Mouse (Mus musculus) midbrain, embryonic 16.5 days (tissue): ENCODE results near the gene Mrps21. TPM values are rescaled to one million over a fixed set of nuclear protein-coding genes. Genes with fewer than 3 reads are reported as not detected.

Experiments used
- ATAC-seq: fragments of 200-750 bp; cut with Nextera tagmentation; 2 replicates; pipeline ENCODE4 v1.8.0; 2017; ENCODE audit warnings: moderate TSS enrichment
- H3K27ac ChIP-seq: fragments of 300-500 bp; sonication (generic); 2 replicates; pipeline ENCODE4 v1.5.1; 2014; ENCODE audit warnings: mild to moderate bottlenecking, low read length, mixed read lengths
- H3K27me3 ChIP-seq: fragments of 300-500 bp; sonication (generic); 2 replicates; pipeline ENCODE4 v1.6.1; 2014; ENCODE audit warnings: low read depth, low read length, mixed read lengths; ENCODE audit not compliant: control insufficient read depth, insufficient read depth
- H3K36me3 ChIP-seq: fragments of 300-500 bp; sonication (generic); 2 replicates; pipeline ENCODE4 v1.6.1; 2014; ENCODE audit warnings: mild to moderate bottlenecking, low read length, moderate library complexity, mixed read lengths; ENCODE audit not compliant: control insufficient read depth, insufficient read depth
- H3K4me1 ChIP-seq: fragments of 300-500 bp; sonication (generic); 2 replicates; pipeline ENCODE4 v1.6.1; 2014; ENCODE audit warnings: mild to moderate bottlenecking, low read length, mixed read lengths; ENCODE audit not compliant: control insufficient read depth, insufficient read depth
- H3K4me2 ChIP-seq: fragments of 300-500 bp; sonication (generic); 2 replicates; pipeline ENCODE4 v1.6.1; 2014; ENCODE audit warnings: mild to moderate bottlenecking, low read length, mixed read lengths
- H3K4me3 ChIP-seq: fragments of 300-500 bp; sonication (generic); 2 replicates; pipeline ENCODE4 v1.5.1; 2014; ENCODE audit warnings: low read depth, mild to moderate bottlenecking, low read length, moderate library complexity, mixed read lengths
- H3K9ac ChIP-seq: fragments of 300-500 bp; sonication (generic); 2 replicates; pipeline ENCODE4 v1.6.1; 2014; ENCODE audit warnings: low read depth, low read length, mixed read lengths
- H3K9me3 ChIP-seq: fragments of 300-500 bp; sonication (generic); replicated peaks from 2 replicates; pipeline ENCODE4 v1.6.1; 2014; ENCODE audit warnings: mild to moderate bottlenecking, low read length, mixed read lengths; ENCODE audit not compliant: control insufficient read depth, poor library complexity, severe bottlenecking
- WGBS: fragments of 180-500 bp; shearing (Covaris S2); extraction: QIAGEN DNeasy Blood & Tissue Kit; methylation state at CpG from one replicate; pipeline ENCODE4 v1.1.7; 2014; 5-methylcytosine and 5-hydroxymethylcytosine counted together
- polyA plus RNA-seq: library from polyadenylated mRNA; unstranded; fragments of >200 nt; fragmentation: Nextera tagmentation; extraction: Ambion mirVana; gene quantifications from 2 replicates; pipeline ENCODE4 v1.2.1, GENCODE M21; 2015

Mrps21 gene
- polyA plus RNA-seq, 1 experiment from 2014 or later: 247 TPM

GRCm38 (mm10) chr3:95816681-95817080 lies 54.6 kb downstream of the Mrps21 start:
- WGBS: 92% methylated on average over 3 of the region's 3 CpGs

More at GRCm38 (mm10) chr3:95816681-95817080, 54.6 kb downstream of the Mrps21 start:
- Histone ChIP-seq H3K9ac (no peak overlapping the region), H3K36me3 (no peaks in the 10 kb centered on the region), H3K4me1 (peaks cover 26% of the 10 kb centered on the region), H3K27me3 (no peaks in the 10 kb centered on the region), H3K9me3 (no peaks in the 10 kb centered on the region), H3K27ac (no peak overlapping the region), H3K4me2 (peak overlapping the region; percentile 40), H3K4me3 (peak overlapping the region; percentile 1; the same call in 1 of the 2 replicates)
- no peak for ATAC-seq

Other genes with a start within 250 kb of the Mrps21 start
- gene Ensa, start 246.5 kb downstream of the Mrps21 start, polyA plus RNA-seq: 128 and 131 TPM in 2 replicates
- 37.9 and 43.1 TPM in 2 replicates for gene Mcl1, start 212.7 kb downstream of the Mrps21 start, polyA plus RNA-seq
- gene Adamtsl4, start 183.6 kb downstream of the Mrps21 start, polyA plus RNA-seq: 0.80 and 1.0 TPM in 2 replicates
- gene Ecm1, start 131.9 kb downstream of the Mrps21 start, polyA plus RNA-seq: 10.0 and 11.5 TPM in 2 replicates
- gene Tars2, start 111.3 kb downstream of the Mrps21 start, polyA plus RNA-seq: 46.2 and 54.1 TPM in 2 replicates
- 21.0 and 24.6 TPM in 2 replicates for gene Rprd2, start 52.7 kb downstream of the Mrps21 start, polyA plus RNA-seq
- 33.0 and 35.4 TPM in 2 replicates for gene Prpf3, start 15.6 kb downstream of the Mrps21 start, polyA plus RNA-seq
- 4.8 and 5.2 TPM in 2 replicates for gene Ciart, start 10.7 kb upstream of the Mrps21 start, polyA plus RNA-seq
- 18.2 and 18.5 TPM in 2 replicates for gene BC028528, start 20.5 kb upstream of the Mrps21 start, polyA plus RNA-seq
- gene Aph1a, start 22.4 kb upstream of the Mrps21 start, polyA plus RNA-seq: 27.1 and 35.1 TPM in 2 replicates
- 7.6 and 9.2 TPM in 2 replicates for gene Car14, start 33.2 kb upstream of the Mrps21 start, polyA plus RNA-seq
- gene Anp32e, start 57.7 kb upstream of the Mrps21 start, polyA plus RNA-seq: 110 and 131 TPM in 2 replicates
- gene Plekho1, start 124.5 kb upstream of the Mrps21 start, polyA plus RNA-seq: 46.1 and 54.6 TPM in 2 replicates
- 62.0 and 64.7 TPM in 2 replicates for gene Vps45, start 186.9 kb upstream of the Mrps21 start, polyA plus RNA-seq
- gene Otud7b, start 233.0 kb upstream of the Mrps21 start, polyA plus RNA-seq: 7.0 and 8.4 TPM in 2 replicates